Mouse (Mus musculus) cerebellum, postnatal 25 days (tissue): ENCODE measurements at regions not wholly inside any gene's neighbourhood (a gene's known extent, or its start where the extent isn't known, plus 50 kb on each side); places are given as distances from the start of the nearest gene placed in this dataset.

Experiments used
- DNase-seq, 2 experiments: peaks; one replicate each; pipeline ENCODE4 v3.0.0; 2021; ENCODE audit warnings: mixed read lengths in 2 of 2

DNA sequence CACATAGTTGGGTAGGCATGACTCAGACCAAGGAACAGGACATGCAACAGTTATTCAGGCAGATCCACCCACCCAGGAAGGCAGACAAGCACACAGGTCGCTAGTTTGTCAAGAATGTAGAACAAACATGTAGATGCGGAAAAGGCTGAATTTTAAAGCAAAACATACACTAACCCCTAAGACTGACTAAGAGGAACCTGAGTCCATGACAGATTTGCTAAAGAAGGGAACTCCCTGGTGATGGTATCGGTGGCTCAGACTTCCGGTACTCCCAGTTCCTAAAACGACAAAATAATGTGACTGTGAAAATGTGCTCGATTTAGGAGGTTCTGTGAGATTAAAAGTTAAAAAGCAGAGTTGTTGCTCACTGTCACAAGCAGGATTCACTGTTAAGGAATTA lies 340.0 kb upstream of the Cited2 start:
- DNase-seq: no peak

DNA sequence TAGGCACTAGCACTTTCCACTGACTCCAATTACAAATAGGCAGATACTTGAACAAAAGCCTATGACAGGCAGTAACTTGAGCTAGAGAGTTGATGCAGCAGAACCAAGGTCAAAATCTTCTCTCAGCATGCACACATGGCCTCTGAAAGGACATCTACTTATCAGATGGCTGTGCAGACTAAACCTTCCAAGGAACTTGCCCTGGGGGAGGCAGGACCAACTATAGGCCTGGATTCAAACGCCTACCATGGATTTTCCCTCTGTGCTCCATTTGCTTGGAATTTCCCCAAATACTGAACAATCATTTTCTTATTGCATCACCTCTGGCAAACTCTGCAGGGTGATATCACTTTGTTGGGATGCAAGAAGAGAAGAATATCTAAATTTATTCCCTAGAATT lies 337.8 kb upstream of the Cited2 start:
- no peak for DNase-seq

DNA sequence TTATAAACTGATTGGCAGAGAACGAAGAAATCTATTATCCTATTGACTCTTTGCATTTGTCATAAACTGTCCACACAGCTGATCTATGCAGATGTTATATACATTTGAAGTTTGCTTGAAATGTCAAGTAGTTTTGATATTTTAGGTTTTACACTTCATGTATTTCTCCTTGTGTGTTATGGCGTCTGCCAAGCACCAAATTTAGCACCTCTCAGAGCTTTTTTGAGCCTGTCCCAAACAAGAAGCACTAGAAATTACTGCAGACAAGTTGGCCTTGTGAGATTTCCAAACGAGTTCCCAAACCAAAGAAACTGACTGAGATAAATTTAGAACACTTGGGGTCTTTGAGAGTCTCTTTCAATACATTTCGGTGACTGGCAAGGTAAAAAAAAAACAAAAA lies 335.7 kb upstream of the Cited2 start:
- no peak for DNase-seq

DNA sequence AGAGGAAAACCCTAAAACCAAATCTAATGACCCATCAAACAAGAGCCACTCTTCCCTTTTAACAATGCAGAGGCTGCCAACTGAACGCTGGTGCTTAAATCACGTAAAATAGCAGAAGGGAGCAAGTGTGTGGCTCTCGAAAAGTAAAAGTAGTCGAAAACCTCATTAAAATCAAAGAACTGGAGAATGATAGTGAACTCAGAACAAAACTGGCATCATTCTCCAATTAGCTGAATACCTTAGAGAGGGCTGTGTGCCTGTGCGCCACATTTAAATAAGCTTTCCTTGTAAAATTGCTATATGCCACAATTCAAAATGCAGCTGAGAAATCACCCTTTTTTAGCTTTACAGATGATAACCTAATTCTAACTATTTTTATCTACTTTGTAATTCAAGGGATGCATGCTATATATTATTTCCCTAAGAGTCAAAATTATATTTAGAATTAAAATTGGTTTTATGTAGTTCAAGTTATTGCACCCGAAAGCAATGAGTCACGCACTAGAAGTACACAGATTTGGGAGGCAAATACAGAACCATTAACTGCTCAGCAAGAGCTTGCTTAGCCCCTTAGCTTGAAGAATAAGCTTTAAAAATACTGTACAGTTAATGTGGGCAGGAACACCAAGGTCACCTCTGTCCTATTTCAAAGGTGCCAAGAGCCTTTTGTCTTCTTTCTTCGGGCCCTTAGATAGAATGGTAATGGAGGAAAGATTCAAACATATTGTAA lies 327.4 kb upstream of the Cited2 start:
- DNase-seq: no peak

DNA sequence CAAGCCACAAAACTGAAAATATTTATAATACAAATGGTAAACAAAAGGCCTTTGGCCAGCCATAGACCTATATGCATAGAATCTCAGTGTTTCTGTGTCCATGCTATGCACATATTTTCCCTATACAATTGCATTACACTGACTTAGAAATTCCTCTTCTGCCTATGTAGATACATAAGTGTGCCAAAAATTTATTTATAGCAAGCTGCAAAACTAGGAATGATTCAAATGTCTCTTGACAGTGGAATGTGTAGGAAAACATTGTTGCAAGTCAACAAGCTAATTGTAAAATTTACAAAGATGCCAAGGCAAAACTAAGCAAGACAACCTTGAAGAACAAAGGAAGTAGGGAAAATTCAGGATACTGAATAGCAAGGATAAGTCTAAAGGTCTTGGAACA lies 319.1 kb upstream of the Cited2 start:
- DNase-seq: no peak

DNA sequence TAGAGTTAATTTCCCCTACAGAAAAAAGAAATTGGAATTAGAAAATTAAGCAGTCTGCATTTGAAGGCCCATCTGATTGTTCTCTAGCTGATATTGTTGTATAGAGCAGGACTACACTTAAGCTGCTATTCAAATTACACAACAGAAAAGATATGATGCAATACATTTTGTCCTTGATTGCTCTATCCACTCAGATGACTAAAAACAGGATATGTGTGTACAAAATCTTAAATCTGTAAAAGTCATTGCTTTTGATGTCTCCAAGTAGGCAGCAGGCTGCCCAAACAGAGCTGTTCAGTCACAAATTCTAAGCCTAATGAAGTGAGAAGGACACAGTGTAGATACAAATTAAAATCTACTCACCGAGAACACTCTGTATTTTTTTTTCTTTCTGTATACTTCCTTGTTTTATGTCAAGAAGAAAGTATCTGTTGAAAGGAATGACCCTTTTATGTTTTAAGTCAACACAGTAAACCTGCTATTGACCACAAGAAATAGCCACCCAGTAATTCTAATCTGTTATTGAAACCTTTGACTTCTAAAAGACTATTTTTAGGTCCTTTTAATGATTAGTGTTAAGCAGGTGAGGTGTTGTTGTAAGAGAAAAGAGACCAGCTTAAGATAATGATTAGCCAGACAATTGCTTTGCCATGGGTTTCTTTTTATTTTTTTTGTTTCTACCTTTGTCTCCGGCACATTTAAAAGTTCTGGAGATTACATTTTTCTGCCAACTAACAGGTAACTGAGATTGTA lies 315.0 kb upstream of the Cited2 start:
- no peak for DNase-seq

DNA sequence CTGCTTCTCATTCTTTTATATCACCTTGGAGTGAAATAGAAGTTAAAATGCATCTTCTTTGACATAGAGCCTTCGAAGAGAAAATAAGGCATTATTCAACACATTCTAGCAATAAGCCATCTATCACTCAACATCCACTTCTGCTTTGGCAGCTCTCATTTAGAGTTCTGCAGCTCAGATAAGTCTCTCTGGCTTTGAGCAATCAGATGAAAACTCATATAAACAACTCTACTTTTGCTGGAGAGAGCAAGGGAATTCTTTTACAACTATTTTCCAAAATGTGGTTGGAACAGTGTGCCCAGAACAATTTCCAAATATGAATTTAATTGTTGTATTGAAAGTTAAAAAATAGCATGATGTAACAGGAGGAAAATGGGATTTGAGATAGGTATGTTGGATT lies 314.2 kb upstream of the Cited2 start:
- no peak for DNase-seq

DNA sequence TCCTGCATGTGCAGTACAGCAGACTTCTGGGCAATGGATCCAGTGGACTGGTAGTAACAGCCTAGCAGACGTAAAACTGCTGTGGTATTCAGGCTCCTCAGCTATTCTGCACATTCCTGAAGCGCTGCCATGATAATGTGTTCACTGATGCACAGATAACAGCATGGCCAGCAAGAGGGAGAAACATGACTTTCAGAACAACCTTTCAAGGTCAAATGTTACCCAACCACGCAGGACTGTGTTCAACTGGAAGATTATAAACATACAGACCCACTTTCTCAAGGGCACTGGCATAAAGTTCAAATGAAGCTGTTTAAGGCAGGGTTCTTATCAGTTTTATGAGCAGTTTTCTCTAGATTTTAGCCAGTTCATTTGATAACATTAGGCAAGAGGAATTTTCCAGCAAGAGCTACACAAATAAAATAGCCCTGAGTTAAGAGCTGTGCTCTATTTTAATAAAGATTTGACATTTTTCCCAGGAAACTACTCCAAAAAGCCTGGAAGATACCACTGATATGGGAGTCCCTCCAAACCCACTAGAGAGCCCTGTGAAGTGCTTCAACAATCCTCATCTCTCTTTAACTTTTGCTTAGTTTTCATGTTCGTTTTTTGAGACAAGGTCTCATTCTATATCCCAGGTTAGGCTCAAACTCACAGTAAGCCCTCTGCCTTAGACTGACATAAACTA lies 311.6 kb upstream of the Cited2 start:
- DNase-seq: no peak

DNA sequence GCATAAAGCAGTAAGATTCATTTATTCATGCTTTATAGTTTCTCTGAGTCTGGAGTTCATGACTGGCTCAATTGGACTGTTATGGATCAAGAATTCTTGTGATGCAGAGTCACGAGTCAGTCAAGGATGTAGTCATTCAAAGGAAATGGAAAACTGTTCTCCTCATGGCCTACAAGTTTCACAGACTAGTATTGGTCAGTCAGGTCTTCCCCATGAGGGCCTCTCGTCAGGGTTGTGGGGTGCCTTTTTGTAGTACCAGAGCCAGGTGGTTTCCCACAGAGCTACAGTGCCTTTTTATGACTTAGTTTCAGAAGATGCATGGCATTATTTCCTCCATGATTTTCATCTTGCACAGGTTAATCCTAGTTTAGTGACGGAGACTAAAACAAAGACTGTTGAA lies 307.9 kb upstream of the Cited2 start:
- DNase-seq: no peak

DNA sequence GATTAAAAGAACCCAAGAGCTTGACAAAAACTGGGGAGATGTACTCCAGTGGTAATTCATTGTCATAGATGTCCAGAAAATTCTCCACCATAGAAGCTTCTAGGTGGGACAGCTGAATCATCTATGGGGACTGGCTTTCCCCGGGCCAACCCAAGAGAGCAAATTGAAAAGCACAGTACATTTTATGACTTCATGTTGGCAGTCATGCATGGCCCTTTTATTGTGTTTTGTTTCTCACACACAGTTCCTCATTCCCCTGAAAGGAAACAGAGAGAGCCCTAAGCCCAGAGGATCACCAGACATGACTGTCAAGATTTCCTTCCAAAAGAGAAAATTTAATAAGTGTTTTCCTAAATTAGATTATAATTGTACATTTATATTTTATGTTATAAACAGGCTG lies 306.9 kb upstream of the Cited2 start:
- no peak for DNase-seq

DNA sequence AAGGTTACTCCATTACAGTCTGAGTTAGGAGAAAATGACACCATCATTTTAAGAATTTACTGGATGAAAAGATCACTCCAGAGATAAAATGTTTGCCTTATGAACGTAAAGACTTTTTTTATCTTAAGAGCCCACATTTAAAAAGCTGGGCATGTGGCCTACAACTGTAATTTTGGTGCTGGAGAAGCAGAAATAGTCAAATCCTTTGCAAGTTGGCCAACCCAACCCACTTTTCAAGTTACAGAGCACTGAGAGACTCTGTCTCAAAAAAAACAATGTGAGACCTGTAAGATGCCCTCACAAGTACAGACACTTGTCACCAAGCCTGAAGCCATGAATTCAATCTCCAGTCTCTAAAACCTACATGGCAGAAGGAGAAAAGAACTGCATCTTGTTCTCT lies 305.6 kb upstream of the Cited2 start:
- no peak for DNase-seq

DNA sequence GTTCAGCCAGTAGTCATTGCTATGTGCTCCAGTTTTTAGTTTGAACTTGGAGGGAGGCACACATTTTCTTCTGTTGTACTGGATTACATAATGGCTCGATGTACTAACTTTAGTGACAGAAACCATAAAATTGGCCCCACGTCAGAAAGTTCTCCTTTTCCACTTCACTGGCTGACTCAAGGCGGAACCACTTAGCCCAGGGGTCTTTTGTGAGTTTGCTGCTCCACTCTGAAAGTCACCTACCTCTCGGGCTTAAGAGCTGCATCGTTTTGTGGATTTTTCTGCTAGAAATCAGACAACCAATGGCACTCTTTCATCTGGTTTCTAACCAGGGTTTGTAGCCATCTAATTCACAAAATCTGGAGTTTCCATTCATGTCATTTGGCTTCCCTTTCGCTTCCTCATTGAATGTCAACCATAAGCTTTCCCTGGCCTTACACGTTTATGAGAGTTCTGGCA lies 304.8 kb upstream of the Cited2 start:
- no peak for DNase-seq

DNA sequence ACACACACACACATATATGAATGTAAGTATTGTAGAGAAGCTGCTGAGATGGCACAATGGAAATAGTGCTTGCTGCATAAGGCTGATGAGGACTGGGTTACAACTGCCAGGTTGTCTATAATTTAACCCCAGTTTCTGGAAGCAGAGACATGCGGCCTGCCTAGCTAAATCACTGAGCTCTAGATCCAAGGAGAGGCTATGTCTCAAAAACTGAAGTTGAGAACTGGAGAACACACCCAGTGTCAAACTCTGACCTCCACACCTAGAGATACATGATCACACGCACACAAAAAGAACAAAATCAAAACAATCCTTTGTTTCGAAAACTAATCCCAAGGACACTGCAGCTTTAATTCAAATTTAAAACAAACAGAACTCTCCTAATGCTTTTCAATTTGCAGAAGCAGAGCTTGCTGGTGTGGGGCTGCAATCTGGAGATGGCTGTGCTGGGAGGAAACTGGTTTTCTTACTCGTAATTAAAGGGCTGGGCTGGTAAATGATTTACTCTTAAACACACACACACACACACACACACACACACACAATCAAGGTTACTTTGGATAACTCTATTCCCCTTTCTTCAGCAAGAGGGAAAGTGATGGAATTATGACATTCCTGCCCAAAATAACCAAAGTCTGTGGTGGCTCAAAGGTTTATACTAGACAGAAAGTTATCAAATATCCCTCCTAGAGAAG lies 299.3 kb upstream of the Cited2 start:
- DNase-seq: no peak

DNA sequence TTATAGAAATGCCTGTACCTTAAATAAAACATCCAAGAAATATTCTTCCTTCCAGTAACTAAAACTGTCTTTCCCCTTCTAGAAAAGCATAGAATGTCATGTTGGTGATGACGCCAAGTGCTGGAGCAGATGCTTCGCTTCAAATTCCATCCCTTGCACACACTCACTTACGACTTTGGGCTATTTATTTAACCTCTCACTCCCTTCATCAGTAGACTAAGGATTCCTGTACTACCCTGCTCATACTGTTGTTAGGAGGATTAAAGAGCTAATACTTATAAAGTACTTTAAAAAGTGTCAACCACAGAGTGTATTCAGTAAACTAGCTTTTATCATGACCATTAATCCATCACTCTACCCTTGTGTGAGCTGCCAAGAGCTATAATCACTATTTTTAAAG lies 296.8 kb upstream of the Cited2 start:
- no peak for DNase-seq

DNA sequence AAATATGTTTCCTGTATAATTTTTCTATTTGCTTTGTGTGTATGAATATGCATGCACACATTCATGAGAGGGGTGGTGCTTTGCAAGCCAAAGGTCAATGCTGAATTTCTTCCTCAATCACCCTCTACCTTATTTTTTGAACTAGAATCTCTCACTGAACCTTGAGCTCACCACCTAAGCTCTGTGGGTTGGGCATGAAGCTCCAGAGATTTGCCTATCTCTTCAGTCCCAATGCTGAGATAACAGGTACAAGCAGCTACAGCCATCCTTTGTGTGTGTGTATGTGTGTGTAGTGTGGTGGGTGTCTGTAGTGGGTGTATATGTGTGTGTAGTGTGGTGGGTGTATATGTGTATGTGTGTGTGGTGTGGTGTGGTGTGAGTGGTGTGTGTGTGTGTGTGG lies 295.7 kb upstream of the Cited2 start:
- DNase-seq: no peak

DNA sequence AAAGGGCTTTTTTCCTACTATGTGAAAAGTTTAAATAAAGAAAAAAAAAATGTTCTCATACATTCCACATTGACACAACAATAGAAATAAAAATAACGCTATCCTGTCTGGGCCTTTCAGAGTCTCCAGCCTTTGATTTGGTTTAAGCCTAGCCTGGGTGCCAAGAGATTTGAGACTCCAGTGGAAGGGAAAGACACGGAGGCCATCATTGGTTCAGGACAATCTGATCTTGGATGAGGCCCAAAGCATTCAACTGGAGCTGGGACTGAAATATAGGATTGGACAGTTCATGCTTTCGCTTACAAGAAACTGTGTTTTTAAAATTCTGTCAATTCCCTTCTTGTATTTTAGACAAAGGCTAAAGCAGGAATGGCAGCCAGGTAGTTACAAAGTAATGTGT lies 294.7 kb upstream of the Cited2 start:
- no peak for DNase-seq

DNA sequence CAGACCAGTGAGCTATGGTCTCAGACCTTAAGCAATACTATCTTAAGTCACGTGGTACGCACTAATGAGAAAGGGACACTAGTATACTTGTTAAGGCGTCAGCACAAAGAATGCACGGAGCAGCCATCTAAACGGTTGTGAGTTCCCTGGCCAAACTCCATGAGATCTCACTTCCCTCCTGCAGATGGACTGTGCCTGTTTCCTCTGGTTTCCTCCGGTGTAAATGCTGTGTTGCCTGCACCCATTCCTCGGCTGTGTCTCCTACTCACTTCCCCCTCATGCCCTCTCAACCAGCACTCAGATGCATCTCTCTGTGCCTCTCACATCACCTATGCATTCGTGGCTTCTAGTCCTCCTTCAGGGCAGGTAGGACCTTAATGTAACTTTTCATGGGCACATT lies 291.9 kb upstream of the Cited2 start:
- no peak for DNase-seq

DNA sequence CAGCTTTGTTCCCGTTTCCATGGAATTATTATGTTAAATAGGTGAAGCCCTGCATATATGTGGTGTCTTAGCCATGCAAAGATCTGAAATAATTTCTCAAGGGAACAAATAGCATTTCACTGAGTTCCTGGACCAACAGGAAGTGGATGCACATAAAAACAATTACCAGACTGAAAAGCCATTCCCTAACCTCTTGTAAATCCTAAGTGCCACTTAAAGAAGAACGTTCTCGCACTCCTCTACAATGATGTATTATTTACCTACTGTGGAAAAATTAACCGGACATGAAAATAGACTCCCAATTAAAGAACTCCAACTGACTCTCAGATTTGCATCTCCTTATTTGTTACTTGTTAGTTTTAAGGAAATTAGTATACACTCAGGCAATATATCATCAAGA lies 288.9 kb upstream of the Cited2 start:
- DNase-seq: no peak

DNA sequence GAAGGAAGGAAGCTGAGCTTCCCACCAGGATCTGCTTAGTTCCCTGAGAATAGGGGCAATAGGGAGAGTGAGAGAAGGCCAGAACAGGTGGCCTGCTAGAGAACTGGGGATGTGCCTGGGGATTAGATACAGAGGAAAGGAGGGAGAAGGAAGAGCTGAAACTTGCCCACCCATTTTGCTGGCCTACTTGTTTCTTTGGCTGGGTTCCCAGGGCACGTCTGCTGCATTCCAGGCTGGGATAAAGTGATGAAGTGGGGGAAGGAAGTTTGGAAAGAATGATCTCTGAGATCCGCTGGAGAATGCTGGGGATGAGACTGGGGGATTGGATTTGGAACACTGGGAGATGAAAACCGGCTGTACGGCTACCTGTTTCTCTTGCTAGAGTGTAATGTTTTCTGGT lies 272.8 kb upstream of the Cited2 start:
- DNase-seq: no peak

DNA sequence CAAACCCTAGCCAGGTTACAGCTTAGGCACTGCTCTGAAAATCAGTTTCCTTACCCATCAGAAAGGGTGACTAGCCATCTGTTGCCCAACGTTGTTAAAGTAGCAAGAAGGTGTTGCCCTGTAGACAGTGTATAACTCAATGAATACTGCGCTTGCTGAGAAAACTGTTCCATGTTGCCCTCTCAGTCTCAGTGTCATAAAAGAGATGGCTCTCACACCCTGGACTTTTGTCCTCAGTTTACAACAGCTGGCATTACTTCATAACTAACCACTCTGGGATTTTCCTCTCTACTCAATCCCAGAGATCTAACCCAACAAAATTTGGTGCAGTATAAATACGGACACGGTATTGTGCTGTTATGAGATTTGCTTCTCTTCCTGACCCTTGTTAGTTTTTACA lies 252.1 kb upstream of the Cited2 start:
- no peak for DNase-seq

DNA sequence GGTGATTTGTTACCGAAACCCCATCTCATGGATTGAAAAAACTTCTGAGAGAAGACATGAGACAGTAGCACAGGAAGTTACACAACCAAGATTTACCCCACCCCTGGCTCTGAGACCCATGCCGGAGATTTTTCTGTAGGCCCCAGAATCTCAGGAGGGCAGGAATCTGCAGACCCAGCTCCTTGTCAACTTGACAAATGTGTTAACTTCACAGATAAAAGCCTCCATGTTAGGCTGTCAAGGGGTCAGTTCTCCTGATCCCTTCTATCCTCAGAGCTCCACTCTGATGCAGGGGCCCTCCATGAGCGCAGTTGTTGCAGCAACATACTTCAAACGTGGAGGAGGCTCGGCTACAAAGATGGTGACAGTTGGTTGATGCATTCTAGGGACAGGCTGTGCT lies 250.5 kb upstream of the Cited2 start:
- DNase-seq: no peak

DNA sequence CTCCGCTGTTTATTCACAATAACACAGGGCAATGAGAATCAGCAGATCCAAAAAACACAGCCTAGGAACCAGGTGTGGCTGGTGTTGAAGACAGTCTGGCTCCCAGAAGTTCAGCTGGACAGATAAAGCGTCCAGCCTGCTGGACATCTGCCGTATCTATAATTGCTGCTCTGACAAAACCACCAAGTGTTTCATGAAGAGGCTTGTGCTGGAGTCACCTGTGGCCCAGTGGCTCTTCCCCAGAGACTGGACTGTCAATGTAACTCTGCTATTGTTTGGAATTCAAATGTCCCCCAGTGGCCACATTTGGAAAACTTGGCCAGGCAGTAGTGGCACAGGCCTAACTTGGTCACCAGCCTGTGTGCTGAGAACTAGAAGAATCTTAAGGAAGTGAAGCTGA lies 247.0 kb upstream of the Cited2 start:
- DNase-seq: no peak

DNA sequence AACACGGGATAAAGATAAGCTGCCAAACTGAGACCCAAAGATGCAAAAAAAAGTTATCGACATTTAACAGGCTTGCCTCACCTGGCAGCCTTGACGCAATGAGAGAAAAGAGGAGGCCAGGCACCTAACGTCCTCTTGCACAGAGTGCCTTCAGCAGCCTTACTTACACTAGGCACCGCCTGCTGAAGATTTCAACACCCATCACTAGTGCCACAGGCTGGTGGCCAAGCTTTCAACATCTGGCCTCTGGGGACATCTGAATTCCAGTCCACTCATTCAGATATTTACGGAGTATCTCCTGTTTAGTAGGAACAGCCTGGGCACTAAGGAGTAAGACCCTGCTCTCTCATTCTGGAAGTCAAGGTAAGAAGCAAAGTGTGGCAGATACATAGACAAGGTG lies 246.3 kb upstream of the Cited2 start:
- no peak for DNase-seq
